Mouse (Mus musculus) olfactory bulb, adult 2 months (tissue): ENCODE results near the gene Itga6.

Experiments
- CTCF ChIP-seq: fragments of 200-500 bp; IDR thresholded peaks from 2 replicates; pipeline ENCODE4 v1.5.1; 2012; ENCODE audit warnings: low read depth, mild to moderate bottlenecking, low read length, moderate library complexity; ENCODE audit not compliant: insufficient read depth
- POLR2A ChIP-seq: fragments of 200-500 bp; IDR thresholded peaks from 2 replicates; pipeline ENCODE4 v1.6.1; 2012; ENCODE audit warnings: mild to moderate bottlenecking, low read depth, low read length, moderate library complexity; ENCODE audit not compliant: insufficient read depth

- TF ChIP-seq POLR2A: no peak
- TF ChIP-seq CTCF: no peak
These were observed 68.6 kb downstream of the Itga6 start for GRCm38 (mm10) chr2:71814016-71814415.
